Mouse (Mus musculus): ENCODE results near the gene Tipin. TPM values are rescaled to one million over a fixed set of nuclear protein-coding genes. Genes with fewer than 3 reads are reported as not detected.
"Not testable (repeated sequence)": the region's sequence is repeated elsewhere in the genome, so short reads cannot be mapped to it uniquely, and the experiment has no call there.

Gene Tipin
- polyA plus RNA-seq, 1 experiment from 2014 or later = 90.3 TPM

DNA sequence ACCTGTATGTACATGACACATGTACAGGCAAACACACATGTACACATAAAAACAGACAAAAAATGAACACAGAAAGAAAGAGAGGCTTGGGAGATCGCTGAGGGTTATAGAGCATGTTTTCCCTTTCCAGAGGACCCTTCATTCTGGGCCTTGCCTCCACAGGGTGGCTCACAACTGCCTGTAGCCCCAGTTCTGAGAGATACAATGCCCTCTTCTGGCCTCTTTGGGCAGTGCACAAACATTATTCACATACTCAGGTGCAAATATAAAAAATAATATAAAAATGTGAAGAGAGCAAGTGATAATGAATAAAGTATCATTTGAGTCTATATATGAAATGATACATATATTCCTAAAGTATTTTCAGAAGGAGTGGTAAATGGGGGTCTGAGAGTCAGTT, 6.5 kb upstream of the Tipin start:
- H3K4me2 ChIP-seq = no peak overlapping the region
- H3K4me3 ChIP-seq = no peak overlapping the region
- H3K27me3 ChIP-seq = no peaks in the 10 kb centered on the region
- no peak overlapping the region for H3K9ac ChIP-seq
- H3K9me3 ChIP-seq = no peaks in the 10 kb centered on the region
- 50% methylated on average over 1 of the region's 1 CpGs for WGBS
- no peaks in the 10 kb centered on the region for H3K36me3 ChIP-seq
- H3K27ac ChIP-seq = no peak overlapping the region
- ATAC-seq (ENCODE audit: low FRiP score) = no peak
- H3K4me1 ChIP-seq (replicated peaks) = no peaks in the 10 kb centered on the region

DNA sequence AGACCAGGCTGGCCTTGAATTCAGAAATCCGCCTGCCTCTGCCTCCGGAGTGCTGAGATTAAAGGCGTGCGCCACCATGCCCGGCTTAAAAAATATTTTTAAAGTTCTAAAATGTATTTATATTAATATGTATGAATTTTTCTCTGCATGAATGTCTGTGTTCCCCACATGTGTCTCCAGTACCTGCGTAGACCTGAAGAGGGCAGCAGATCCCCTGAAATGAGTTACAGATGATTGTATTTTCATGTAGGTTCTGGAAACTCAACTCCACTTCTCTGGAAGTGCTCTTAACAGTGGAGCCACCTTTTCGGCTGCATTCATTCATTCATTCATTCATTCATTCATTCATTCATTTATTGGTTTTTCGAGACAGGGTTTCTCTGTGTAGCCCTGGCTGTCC, 3.7 kb upstream of the Tipin start:
- ATAC-seq (ENCODE audit: low FRiP score) = no peak

DNA sequence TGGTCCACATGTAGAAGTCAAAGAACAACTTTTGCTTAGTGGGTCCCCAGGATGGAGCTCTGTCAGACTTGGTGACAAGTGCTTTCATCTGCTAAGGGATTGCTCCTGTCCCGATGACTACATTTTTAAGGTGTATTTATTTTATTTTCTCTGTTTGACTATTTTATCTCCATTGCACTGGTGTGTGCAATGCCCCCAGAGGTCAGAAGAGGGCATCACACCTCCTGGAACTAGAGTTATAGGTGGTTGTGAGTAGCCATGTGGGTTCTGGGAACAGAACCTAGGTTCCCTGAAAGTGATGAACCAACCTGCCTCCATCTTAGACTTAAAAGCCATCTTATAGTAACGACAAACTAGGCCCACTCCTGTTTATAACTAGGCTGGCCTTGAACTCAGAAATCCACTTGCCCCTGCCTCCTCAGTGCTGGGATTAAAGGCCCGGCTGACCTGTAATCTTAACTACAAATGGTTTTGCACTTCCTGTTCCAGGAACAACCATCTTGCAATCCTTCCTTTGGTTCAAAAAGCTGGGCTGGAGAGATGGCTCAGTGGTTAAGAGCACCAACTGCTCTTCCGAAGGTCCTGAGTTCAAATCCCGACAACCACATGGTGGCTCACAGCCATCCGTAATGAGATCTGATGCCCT, 2.6 kb upstream of the Tipin start:
- no peak overlapping the region for H3K4me2 ChIP-seq
- H3K4me3 ChIP-seq = no peak overlapping the region
- H3K27ac ChIP-seq = no peak overlapping the region
- H3K9me3 ChIP-seq = no peaks in the 10 kb centered on the region
- H3K9ac ChIP-seq = no peak overlapping the region
- H3K4me1 ChIP-seq (replicated peaks) = peaks cover 9% of the 10 kb centered on the region
- ATAC-seq (ENCODE audit: low FRiP score) = no peak
- 95% methylated on average over 6 of the region's 6 CpGs for WGBS
- H3K36me3 ChIP-seq = no peaks in the 10 kb centered on the region
- no peaks in the 10 kb centered on the region for H3K27me3 ChIP-seq

More for the DNA sequence above, 3.7 kb upstream of the Tipin start:
- 71% methylated on average over 8 of the region's 8 CpGs for WGBS
- no peaks in the 10 kb centered on the region for H3K27me3 ChIP-seq
- H3K4me3 ChIP-seq = no peak overlapping the region
- no peaks in the 10 kb centered on the region for H3K36me3 ChIP-seq
- no peak overlapping the region for H3K4me2 ChIP-seq
- no peaks in the 10 kb centered on the region for H3K9me3 ChIP-seq
- no peak overlapping the region for H3K27ac ChIP-seq
- no peak overlapping the region for H3K9ac ChIP-seq
- H3K4me1 ChIP-seq (replicated peaks) = peaks cover 9% of the 10 kb centered on the region

DNA sequence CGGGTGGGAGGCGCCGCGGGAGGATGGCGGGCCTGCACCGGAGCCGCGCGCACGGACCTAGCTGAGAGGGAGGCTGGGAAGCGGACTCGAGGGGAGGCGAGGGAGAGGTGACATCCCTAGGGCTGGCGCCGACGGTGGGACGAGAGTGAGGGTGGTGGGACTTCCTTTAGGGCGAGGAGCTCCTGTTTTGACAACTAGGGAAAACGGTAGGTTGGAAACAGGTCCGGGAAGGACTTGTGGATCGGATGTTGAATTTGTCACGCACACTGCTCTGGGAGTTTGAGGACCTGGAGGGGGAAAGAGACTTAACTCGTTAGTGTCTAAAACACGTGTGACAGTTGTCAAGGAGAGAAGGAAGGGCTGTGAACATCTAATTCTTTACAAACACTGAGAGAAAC, 399 bp downstream of the Tipin start:
- H3K9ac ChIP-seq = peak overlapping the region; percentile 90
- WGBS = under 1% methylated on average over 24 of the region's 24 CpGs
- peak; percentile 93 for ATAC-seq (ENCODE audit: low FRiP score)
- H3K9me3 ChIP-seq = no peaks in the 10 kb centered on the region
- peak overlapping the region; percentile 67 for H3K4me2 ChIP-seq
- H3K4me1 ChIP-seq (replicated peaks) = peaks cover 9% of the 10 kb centered on the region
- peak overlapping the region; percentile 81 for H3K4me3 ChIP-seq
- no peaks in the 10 kb centered on the region for H3K27me3 ChIP-seq
- peak overlapping the region; percentile 87 for H3K27ac ChIP-seq
- no peaks in the 10 kb centered on the region for H3K36me3 ChIP-seq

DNA sequence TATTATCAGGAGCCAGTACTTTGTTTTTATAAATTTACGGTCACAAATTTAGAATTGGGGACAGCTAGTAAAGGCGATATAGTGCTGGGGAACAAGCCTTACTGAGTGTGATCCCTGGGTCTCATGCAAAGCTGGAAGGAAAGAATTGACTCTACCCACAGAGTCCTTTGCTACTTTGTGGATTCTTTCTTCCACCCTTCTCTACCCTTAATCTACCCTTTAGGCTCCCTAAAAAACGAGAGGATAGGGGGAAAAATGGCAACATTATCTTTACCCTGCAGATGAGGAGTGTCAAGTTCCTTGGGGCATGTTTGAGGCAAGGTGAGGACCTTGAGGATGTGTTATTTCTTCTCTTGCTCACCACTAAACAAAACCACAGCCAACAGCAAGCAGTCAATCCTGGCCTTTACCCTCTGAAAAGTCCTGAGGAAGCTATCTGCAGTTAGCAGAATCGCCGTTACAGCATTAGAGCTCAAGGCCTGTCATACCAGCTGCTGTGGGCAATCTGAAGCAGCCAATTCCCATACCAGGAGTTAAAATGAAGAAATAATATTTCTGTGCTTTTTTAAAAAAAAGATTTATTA, 1.1 kb downstream of the Tipin start:
- no peaks in the 10 kb centered on the region for H3K27me3 ChIP-seq

DNA sequence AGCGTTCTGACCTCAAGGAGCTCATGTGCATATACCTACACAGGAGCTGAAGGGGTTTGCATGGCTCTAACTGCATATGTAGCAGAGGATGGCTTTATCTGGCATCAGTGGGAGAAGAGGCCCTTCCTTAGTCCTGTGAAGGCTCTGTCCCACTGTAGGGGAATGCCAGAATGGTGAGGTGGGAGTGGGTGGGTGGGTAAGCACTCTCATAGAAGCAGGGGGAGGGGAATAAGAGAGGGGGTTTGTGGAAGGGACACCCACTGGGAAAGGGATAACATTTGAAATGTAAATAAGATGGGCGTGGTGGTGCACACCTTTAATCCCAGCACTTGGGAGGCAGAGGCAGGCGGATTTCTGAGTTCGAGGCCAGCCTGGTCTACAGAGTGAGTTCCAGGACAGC, 21.7 kb downstream of the Tipin start:
- H3K27me3 ChIP-seq; H3K4me3 ChIP-seq; H3K4me2 ChIP-seq; ATAC-seq (ENCODE audit: low FRiP score); H3K9ac ChIP-seq; H3K9me3 ChIP-seq; H3K4me1 ChIP-seq (replicated peaks); H3K27ac ChIP-seq: not testable (repeated sequence)
- H3K36me3 ChIP-seq = peaks cover 64% of the 10 kb centered on the region
- WGBS = 94% methylated on average over 4 of the region's 4 CpGs

More for the DNA sequence above, 1.1 kb downstream of the Tipin start:
- Histone ChIP-seq H3K9ac (peak overlapping the region; percentile 90), H3K4me1 (replicated peaks) (peaks cover 9% of the 10 kb centered on the region), H3K36me3 (no peaks in the 10 kb centered on the region), H3K27ac (no peak overlapping the region), H3K4me2 (peak overlapping the region; percentile 67), H3K9me3 (no peaks in the 10 kb centered on the region), H3K4me3 (peak overlapping the region; percentile 81)
- WGBS = 70% methylated on average over 5 of the region's 5 CpGs
- no peak for ATAC-seq (ENCODE audit: low FRiP score)

DNA sequence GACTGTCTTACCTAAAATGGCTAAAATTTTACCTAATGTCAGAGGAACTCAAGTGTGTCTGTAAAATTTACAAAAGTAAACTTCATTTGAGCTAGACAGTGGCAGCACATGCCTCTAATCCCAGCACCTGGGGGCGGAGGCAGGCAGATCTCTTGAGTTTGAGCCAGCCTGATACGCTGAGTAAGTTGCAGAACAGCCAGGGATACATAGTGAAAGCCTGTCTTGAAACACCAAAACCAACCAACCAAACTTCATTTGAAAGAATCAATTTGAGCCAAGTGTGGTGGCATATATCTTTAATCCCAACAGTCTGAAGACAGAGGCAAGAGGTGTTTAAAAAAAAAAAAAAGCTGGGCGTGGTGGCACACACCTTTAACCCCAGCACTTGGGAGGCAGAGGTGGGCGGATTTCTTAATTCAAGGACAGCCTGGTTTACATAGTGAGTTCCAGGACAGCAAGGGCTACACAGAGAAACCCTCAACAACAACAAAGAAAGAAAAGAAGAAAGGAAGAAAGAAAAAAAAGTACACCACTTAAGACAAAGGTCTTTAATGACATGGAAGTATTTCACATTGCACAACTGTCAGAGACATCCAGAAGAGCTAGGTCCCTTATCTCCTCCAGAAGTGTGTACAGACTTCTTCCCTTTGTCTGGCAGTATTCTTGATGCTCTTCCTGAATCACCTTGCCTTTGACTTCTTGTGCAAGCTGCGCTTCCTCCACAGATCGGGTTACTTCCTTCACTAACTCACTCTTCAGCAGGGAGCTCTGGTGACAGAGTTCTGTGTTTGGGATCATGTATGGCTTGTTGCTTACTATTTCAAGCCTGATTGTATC, 25.3 kb downstream of the Tipin start:
- Histone ChIP-seq H3K27ac (no peak overlapping the region), H3K27me3 (no peaks in the 10 kb centered on the region), H3K9ac (no peak overlapping the region), H3K4me1 (replicated peaks) (no peaks in the 10 kb centered on the region), H3K4me3 (no peak overlapping the region), H3K4me2 (no peak overlapping the region), H3K9me3 (no peaks in the 10 kb centered on the region), H3K36me3 (peaks cover 70% of the 10 kb centered on the region)
- WGBS = 92% methylated on average over 6 of the region's 6 CpGs
- ATAC-seq (ENCODE audit: low FRiP score) = no peak

DNA sequence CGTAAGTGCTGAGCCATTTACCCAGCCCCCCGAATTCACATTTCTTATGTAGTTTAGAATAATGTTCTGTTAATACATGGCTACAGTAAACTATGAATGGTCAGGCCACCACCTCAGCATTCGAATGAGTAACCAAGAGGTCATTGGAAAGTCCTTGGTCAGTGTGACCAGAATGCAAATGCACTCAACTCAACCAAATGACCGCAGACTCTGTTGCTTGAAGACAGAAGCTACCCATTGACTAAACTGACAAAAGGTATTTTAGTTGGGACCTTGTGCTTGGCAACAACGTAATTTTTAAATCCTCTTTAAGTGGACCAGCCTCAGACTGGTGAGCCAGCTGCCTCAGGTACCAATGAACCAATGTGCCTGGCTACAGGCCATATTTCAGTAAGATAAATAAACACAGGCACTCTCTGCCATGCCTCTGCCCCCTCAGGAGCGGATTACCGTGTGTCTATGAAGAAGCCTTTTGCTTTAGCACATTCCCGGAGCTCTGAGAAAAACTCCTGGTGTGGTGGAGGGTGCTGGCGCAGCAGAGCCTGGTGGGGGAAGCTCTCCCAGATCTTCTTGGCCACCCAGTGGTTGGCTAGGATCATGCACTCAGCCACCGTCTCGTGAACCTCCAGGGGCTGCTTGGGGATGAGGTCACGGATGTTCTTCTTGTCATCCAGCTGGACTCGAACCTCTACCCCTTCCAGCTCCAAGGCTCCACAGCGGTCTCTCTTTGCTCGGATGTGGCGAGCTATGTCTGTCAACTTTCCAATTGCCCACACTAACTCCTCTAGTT, 29.8 kb downstream of the Tipin start:
- Histone ChIP-seq H3K9ac (no peak overlapping the region), H3K27ac (no peak overlapping the region), H3K9me3 (no peaks in the 10 kb centered on the region), H3K4me1 (replicated peaks) (no peaks in the 10 kb centered on the region), H3K36me3 (peaks cover 63% of the 10 kb centered on the region), H3K27me3 (no peaks in the 10 kb centered on the region), H3K4me2 (no peak overlapping the region), H3K4me3 (no peak overlapping the region)
- 79% methylated on average over 16 of the region's 16 CpGs for WGBS
- ATAC-seq (ENCODE audit: low FRiP score) = no peak

DNA sequence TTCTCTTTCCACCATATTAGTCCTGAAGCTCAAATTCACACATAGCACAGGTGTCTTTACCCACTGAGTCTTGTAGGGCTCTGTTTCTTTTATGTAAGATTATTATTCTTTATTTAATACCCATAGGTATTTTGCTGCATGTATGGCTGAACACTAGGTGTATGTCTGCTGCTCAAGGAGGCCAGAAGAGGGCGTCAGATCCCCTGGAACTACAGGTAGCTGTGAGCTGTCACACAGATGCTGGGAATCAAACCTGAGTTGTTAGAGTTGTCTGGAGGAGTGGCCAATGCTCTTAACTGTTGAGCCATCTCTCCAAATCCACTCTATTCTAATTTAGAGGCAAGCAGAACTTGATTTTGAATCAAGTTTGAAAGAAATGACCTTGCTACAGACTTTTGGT, 30.7 kb downstream of the Tipin start:
- no peaks in the 10 kb centered on the region for H3K9me3 ChIP-seq
- no peak overlapping the region for H3K4me2 ChIP-seq
- no peak overlapping the region for H3K27ac ChIP-seq
- 24% methylated on average over 1 of the region's 1 CpGs for WGBS
- no peak overlapping the region for H3K4me3 ChIP-seq
- peaks cover 59% of the 10 kb centered on the region for H3K36me3 ChIP-seq
- no peak for ATAC-seq (ENCODE audit: low FRiP score)
- H3K4me1 ChIP-seq (replicated peaks) = no peaks in the 10 kb centered on the region
- H3K27me3 ChIP-seq = no peaks in the 10 kb centered on the region
- no peak overlapping the region for H3K9ac ChIP-seq

DNA sequence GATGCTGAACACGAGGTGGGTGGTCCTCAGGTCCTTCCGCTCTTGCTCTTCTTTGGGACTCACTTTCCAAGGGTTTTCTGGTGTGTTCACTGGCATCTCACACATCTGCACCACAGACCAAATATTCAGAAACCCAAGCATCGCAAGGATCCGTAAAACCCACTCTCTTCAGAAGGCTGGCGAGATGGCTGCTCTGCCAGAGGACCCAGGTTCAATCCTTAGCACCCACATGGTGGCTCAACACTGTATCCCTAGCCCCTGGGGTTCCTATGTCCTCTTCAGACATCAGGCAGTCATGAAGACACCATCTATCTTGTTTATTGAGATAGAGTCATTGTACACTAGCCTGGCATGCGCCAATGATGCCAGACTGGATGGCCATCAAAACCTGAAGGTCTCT, 33.3 kb downstream of the Tipin start:
- no peak overlapping the region for H3K9ac ChIP-seq
- H3K4me2 ChIP-seq = no peak overlapping the region
- ATAC-seq (ENCODE audit: low FRiP score) = no peak
- 98% methylated on average over 6 of the region's 6 CpGs for WGBS
- no peak overlapping the region for H3K27ac ChIP-seq
- peaks cover 66% of the 10 kb centered on the region for H3K36me3 ChIP-seq
- H3K4me3 ChIP-seq = no peak overlapping the region
- H3K27me3 ChIP-seq = no peaks in the 10 kb centered on the region
- no peaks in the 10 kb centered on the region for H3K4me1 ChIP-seq (replicated peaks)
- H3K9me3 ChIP-seq = no peaks in the 10 kb centered on the region

DNA sequence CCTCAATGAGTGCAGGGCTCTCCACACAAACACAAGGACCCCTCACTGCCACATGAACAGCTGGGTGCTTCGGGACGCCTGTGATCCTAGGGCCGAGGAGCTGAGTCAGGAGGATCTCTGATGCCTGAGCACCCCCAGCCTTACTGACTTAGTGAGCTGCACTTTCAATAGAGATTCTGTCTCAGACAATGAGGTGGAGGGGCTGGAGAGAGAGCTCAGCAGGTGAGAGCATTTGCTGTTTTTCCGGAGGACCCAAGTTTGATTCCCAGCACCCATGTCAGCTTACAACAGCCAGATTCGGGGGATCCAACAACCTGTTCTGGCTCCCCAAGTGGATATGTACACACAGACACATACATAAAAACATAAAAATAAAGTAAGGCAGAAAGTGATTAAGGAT, 35.6 kb downstream of the Tipin start:
- Histone ChIP-seq H3K4me1 (replicated peaks) (no peaks in the 10 kb centered on the region), H3K36me3 (peaks cover 73% of the 10 kb centered on the region)
- ATAC-seq (ENCODE audit: low FRiP score) = no peak

DNA sequence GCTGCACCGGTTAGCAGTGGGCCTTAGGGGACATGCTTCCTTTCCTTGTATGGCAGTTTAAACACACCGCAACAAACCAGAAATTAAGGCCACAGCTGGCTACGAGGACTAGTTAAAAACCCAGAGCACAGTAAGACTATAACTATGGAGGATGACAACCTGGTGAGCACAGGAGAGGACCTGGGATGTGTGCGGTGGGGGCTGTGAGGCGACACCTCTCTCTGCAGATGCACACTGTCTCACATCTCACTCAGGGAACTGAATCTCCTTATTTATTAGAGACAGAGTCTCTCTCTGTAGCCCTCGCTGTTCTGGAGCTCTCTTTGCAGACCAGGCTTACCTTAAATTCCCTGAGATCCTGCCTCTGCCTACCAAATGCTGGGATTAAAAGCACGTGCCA, 42.6 kb downstream of the Tipin start:
- 96% methylated on average over 7 of the region's 7 CpGs for WGBS
- Histone ChIP-seq H3K4me3 (no peak overlapping the region), H3K9ac (no peak overlapping the region), H3K27me3 (no peaks in the 10 kb centered on the region), H3K27ac (no peak overlapping the region), H3K4me1 (replicated peaks) (no peaks in the 10 kb centered on the region), H3K36me3 (peaks cover 83% of the 10 kb centered on the region), H3K9me3 (no peaks in the 10 kb centered on the region), H3K4me2 (no peak overlapping the region)
- ATAC-seq (ENCODE audit: low FRiP score) = no peak

More for the DNA sequence above, 35.6 kb downstream of the Tipin start:
- Histone ChIP-seq H3K27ac (no peak overlapping the region), H3K4me3 (no peak overlapping the region), H3K9me3 (no peaks in the 10 kb centered on the region), H3K9ac (no peak overlapping the region), H3K4me2 (no peak overlapping the region), H3K27me3 (no peaks in the 10 kb centered on the region)
- WGBS = 96% methylated on average over 5 of the region's 5 CpGs

All from hindbrain, embryonic 13.5 days (tissue).